Mouse (Mus musculus) NIH3T3 (cell line): ENCODE measurements at regions not wholly inside any gene's neighbourhood (a gene's known extent, or its start where the extent isn't known, plus 50 kb on each side); places are given as distances from the start of the nearest gene placed in this dataset.
"Not testable (repeated sequence)": the region's sequence is repeated elsewhere in the genome, so short reads cannot be mapped to it uniquely, and the experiment has no call there.

Experiments
- DNase-seq: peaks from one replicate; pipeline ENCODE4 v3.0.0-alpha.2; 2012; ENCODE audit warnings: low read depth

DNA sequence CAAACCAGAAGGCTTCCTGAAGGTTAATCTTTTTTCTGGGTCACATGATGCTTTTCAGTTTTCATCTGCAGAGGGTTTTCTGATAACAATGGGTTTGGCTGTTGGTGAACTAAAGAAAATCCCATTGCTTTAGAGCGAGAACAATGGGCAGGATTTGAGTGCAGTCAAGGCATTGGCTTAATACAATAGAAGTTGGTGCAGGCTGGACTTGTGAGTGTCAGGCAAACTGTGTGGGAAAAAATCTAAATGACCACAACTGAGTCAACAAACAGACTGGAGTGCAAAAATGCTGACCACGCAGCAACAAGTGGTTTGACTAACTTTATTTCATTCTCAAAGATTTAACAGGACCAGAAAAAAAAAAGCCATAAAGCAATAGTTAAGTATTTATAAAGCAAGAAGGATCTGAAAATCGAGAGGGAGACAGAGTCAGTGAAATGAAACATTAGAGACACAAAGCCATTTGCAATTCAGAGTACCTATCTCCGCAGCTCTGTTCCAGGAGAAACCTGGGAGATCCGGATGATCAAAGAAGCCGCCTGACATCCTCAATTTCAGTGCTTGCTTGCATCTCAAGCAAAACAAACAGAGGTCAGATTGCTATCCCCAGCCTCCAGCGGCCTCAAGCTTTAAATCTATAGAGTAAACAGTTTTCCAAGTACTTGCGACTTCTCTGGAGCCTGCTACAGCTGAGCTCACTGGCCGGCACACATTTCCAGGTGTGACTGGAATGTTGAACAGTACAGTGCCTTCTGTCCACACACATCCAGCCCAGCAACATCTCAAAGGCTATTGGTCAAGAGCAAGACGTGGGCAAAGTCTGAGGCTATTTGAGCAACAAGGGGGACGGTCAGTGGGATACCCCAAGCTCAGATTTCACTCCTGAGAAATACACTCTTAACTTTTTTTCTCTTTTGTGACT is 229.5 kb upstream of the Arglu1 start:
- DNase-seq, result no peak

GRCm38 (mm10) chr8:8919040-8919439 is 228.7 kb upstream of the Arglu1 start:
- no peak for DNase-seq

DNA sequence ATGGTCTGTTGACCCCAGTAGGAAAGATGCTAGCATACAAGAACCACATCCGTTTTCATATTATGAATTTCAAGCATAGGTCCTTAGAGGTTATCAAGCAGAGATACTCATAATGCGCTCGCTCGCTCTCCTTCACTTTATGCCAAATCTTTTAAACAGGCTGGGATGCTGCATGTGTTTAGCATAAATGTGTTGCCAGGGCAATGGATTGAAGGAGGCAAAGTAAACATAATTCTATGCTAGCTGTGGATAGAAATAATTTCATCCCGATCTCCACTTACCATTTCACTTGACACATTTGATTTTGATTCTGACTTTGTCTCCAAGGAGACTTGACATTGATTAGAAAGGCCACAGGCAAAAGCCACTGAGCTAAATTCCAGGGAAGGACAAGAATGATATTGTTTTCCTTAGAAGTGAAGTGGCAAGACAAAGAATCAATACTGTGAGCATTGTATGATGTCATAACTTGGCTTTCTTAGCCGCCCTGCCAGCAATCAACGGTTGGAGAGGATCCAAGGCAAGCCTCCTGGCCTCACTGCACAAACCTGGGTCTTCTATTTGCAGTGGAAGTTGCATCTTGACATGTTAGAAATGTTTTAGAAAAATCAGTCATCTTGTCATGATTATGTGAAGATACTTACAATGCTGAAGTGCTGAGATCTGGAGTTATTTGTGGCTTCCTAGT is 217.3 kb upstream of the Arglu1 start:
- DNase-seq, result no peak

GRCm38 (mm10) chr8:8892996-8893395 is 202.7 kb upstream of the Arglu1 start:
- DNase-seq, result no peak

GRCm38 (mm10) chr8:8877286-8877685 is 187.0 kb upstream of the Arglu1 start:
- DNase-seq, result no peak

DNA sequence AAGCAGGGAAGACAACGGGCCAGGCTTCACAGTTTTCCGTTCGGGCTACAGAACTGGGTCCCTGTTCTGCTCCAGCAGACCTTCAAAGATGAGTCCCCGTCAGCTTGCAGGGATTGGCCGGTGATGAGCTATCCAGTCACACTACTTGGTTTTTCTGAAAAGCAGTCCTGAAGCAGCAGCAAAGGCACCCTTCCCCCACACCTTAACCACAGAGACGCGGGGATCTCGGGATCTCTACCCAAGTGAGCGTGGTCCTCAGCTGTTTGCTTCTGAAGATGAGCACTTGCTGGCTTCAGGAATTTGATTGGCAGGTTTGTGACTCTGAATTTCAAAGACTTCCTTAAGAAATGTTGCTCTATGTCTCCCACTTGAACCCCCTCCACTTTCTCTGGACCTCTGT is 186.6 kb upstream of the Arglu1 start:
- no peak for DNase-seq

- no peak for DNase-seq
Measured at GRCm38 (mm10) chr8:8876469-8876868, 186.1 kb upstream of the Arglu1 start.

DNA sequence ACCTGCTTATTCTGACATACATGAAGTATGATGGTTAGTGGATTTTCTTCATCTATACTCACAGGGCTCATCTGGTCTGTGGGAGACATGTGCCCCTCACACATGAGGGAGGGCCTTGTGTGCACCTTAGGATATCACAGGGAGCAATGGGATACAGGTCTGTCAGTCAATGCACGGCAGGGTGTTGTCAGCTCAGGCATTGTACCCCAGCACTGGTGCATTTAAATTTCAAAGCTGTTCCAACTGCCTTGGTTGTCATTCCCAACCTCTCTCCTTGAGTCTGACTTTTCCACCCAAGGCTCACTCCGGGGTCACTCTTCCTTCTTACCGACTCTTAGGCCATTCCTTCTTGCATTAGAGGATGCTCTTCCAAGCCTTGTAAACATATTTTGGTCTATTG is 181.6 kb upstream of the Arglu1 start:
- no peak for DNase-seq

GRCm38 (mm10) chr8:8871039-8871438 is 180.7 kb upstream of the Arglu1 start:
- DNase-seq, result no peak

DNA sequence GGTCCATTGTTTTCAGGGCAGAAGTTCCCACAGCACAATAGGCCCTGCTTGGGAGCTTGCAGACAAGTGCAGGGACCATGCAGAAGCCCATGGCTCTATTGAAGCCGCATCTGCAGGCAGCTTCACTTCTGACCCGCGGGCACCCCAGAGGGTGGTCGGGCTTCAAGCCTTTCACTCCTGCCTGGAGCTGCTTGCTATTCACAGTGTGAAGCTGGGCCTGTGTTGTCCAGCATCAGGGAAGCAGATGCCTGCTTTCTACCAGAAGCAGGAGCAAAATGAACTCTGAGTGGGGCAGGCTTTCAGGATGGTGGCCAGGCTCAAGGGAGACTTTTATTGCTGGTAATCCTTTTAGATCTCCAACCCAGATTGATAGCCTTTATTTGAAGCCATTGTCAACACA is 180.2 kb upstream of the Arglu1 start:
- DNase-seq, result no peak

DNA sequence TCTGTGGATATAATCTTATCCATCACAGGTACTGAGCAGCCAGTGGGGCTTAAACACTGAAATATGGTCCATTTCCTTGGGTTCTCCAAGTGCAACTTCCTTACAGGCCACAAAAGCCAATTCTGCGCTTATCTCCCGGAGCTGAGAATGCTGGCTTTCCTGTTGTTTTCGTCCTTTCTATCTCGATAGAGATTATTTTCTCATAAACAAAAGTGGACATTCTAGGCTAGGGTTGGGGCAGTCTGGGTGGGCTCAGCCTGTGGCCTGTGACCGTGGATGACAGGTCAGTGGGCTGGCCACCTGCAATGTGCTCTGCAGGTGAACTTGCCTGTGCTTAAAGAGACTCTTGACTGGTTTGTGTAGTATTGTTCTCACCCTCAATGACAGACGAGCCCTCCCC is 179.0 kb upstream of the Arglu1 start:
- DNase-seq, result no peak

- no peak for DNase-seq
Measured at GRCm38 (mm10) chr8:8867924-8868323, 177.6 kb upstream of the Arglu1 start.

GRCm38 (mm10) chr8:8867126-8867777 is 176.9 kb upstream of the Arglu1 start:
- no peak for DNase-seq

DNA sequence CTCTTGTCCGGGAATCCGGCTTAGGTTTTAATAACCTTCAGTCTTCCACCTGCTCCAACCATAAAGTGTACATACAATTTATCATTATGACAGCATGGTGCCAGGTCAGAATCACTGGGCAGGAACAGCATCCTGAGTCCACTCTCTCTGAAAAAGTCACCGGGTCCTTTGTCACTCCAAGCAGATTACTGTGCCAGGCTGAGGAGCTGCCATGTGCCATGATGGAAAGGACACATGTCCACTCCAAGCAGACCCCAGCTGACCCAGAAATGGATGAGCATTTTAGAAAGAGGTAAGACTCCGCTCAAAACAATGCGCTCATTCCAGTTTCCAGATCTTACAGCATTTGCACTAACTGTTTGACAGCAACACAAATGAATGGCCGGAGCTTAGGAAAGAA is 172.4 kb upstream of the Arglu1 start:
- no peak for DNase-seq

DNA sequence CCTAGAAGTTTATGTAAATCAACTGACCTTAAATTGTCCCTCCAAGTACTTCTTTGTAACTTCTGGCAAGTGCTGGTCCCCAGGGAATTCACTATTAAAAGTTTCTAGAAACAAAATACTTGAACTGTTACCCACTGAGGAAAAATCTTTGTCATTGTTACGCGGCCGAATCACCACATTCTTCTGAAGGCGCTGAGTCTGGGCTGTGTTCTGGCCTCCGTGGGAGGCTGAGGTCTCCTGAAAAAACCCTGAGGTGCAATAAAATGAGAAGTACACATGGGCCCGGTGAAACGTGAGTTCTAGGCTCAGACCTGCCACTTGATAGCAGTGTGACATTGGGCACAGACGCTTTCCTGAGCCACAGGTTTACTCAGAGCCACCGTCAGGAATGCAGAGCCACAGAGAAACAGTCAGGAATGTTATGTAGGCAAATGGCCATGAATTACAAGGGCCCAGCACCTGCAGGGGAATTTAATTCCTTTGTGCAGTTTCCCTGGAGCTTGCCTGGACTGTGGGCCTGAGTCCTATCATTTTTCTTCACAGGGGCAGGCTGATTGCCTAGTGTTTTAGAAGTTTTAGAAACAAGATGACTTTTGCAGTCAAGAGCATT is 171.1 kb upstream of the Arglu1 start:
- peak; percentile 3 for DNase-seq

GRCm38 (mm10) chr8:8858636-8859035 is 168.3 kb upstream of the Arglu1 start:
- no peak for DNase-seq

GRCm38 (mm10) chr8:8852656-8853366 is 162.5 kb upstream of the Arglu1 start:
- DNase-seq, result no peak

DNA sequence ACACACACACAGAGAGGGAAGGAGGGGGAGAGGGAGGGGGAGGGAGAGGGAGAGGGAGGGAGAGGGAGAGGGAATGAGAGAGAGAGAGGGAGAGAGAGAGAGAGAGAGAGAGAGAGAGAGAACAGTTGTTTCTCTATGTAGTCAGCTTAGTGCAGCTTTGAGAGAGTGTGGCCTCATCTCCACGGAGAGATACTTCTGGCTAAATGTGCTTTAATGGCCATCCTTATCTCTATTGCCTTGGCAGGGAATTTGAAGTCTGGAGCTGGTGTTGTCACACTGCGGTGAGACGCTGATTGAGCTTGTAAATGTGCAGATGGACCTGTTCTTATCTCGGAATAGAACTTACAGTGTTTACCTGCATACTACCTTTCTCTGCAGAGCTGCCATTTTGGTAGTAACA is 160.9 kb upstream of the Arglu1 start:
- no peak for DNase-seq

DNA sequence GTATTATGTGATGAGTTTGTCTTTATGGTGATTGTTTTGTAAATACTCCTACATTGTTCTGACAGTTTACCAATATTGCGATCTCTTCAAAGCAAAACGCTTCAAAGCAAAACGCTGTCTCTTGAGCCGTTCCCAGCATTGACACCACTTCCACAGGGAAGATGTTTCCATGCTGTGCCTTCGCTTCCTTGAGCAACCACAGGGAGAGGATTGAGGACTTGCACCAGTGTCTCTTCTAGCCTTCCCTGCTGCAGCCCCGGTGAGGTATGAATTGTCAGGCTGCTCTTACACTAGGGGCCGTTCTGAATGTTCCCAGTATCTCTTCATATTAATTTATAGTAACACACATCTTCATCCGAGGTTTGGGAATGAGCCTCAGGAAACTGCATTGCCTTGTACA is 160.4 kb upstream of the Arglu1 start:
- DNase-seq, result no peak

- no peak for DNase-seq
Measured at GRCm38 (mm10) chr8:8847579-8847978, 157.3 kb upstream of the Arglu1 start.

DNA sequence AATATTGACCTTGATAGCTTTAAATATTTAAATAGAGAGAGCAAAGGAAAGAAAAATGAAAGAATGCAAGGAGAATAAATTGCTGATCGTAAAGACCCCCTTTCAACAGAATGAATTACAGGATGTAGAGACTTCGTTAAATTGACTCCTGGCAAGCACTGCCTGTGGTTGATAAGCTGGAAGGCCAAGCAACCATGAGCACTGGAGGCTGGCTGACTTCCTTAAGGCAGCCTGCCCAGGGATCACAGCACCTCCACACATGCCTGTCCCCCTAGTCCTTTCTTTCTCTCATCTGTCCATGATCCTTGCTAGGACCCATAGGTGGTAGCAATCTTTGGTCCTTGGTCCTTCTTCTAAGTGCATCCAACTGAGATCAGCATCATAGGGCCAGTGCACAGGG is 152.0 kb upstream of the Arglu1 start:
- DNase-seq, result no peak

DNA sequence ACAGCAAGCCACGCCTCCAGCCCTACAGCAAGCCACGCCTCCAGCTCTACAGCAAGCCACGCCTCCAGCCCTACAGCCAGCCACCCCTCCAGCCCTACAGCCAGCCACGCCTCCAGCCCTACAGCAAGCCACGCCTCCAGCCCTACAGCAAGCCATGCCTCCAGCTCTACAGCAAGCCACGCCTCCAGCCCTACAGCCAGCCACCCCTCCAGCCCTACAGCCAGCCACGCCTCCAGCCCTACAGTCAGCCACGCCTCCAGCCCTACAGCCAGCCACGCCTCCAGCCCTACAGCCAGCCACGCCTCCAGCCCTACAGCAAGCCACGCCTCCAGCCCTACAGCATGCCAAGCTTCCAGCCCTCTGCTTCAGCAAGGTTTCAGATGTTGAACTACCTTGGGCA is 145.8 kb upstream of the Arglu1 start:
- DNase-seq, result not testable (repeated sequence)
